Comparison of ENCODE assay signal across 7 mouse cellular contexts in the genomic region with DNA sequence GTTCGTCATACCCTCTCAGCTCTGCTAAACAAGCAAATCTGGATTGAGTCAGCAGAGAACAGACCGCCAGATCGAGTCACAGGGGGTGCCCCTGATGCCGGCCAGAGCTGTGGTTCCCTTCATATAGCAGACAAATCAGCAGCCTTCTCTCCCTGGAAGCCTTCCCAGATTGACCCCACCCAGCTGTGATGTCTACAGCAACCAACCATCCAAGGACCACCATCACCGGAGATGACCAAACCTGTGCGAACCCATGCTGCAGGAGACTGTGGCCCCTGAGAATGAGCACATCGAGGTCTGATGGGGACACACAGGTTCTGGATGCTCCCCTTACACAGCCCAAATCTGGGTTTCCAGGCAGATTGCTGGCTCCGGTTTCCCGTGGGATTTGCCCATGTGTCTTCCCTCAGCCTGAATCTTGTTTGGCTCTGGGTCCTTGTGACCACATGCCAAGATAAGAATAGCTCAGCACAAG. TPM values are rescaled to one million over a fixed set of nuclear protein-coding genes. Genes with fewer than 3 reads are reported as not detected.
DNase-seq lines count a peak whose midpoint lies in the region; ATAC-seq and TF ChIP-seq lines count a peak whose summit lies in the region.

No protein-coding gene starts in this region.

- H3K9ac ChIP-seq in neural tube, embryonic 11.5 days (ENCODE audit: low read length) = no peak overlapping the region; the same call in 1 of the 2 replicates
- peak overlapping the region; percentile 86; the same call in 1 of the 2 replicates for H3K9ac ChIP-seq in midbrain, postnatal 0 days (replicated peaks; ENCODE audit: low read length, poor library complexity, severe bottlenecking)

- no peaks in the 10 kb centered on the region for H3K36me3 ChIP-seq in neural tube, embryonic 11.5 days (ENCODE audit: control insufficient read depth, insufficient read depth, low read length)
- peaks cover 16% of the 10 kb centered on the region for H3K36me3 ChIP-seq in forebrain, embryonic 10.5 days (replicated peaks)
- peaks cover 11% of the 10 kb centered on the region; the same call in 1 of the 2 replicates for H3K36me3 ChIP-seq in midbrain, postnatal 0 days (ENCODE audit: insufficient read depth, low read length)

- 75% methylated on average over 9 of the region's 9 CpGs for WGBS in neural tube, embryonic 11.5 days
- WGBS in forebrain, embryonic 10.5 days = 77% methylated on average over 9 of the region's 9 CpGs
- whole genome bisulfite sequencing in midbrain, postnatal 0 days = 58% methylated on average over 9 of the region's 9 CpGs

- TF ChIP-seq CTCF in midbrain, postnatal 0 days (IDR thresholded peaks at IDR 0.05) = no peak

- H3K27ac ChIP-seq in neural tube, embryonic 11.5 days (ENCODE audit: low read depth, low read length) = no peak overlapping the region
- no peak overlapping the region for H3K27ac ChIP-seq in forebrain, embryonic 10.5 days
- no peak overlapping the region for H3K27ac ChIP-seq in midbrain, postnatal 0 days (ENCODE audit: low read depth, low read length)

- H3K4me1 ChIP-seq in neural tube, embryonic 11.5 days (ENCODE audit: control insufficient read depth, insufficient read depth, low read length) = peaks cover 9% of the 10 kb centered on the region
- peaks cover 28% of the 10 kb centered on the region for H3K4me1 ChIP-seq in forebrain, embryonic 10.5 days
- peaks cover 10% of the 10 kb centered on the region; the same call in 1 of the 2 replicates for H3K4me1 ChIP-seq in midbrain, postnatal 0 days (ENCODE audit: insufficient read depth, low read length)

- H3K9me3 ChIP-seq in neural tube, embryonic 11.5 days (ENCODE audit: control insufficient read depth, low read length) = no peaks in the 10 kb centered on the region
- no peaks in the 10 kb centered on the region for H3K9me3 ChIP-seq in forebrain, embryonic 10.5 days
- no peaks in the 10 kb centered on the region for H3K9me3 ChIP-seq in midbrain, postnatal 0 days (ENCODE audit: low read length)

- H3K4me3 ChIP-seq in neural tube, embryonic 11.5 days (ENCODE audit: low read depth, low read length) = peak overlapping the region; percentile 67
- peak overlapping the region; percentile 79 for H3K4me3 ChIP-seq in forebrain, embryonic 10.5 days
- H3K4me3 ChIP-seq in midbrain, postnatal 0 days (ENCODE audit: low read depth, low read length) = peak overlapping the region; percentile 57

- no peaks in the 10 kb centered on the region for H3K27me3 ChIP-seq in neural tube, embryonic 11.5 days (ENCODE audit: control insufficient read depth, insufficient read depth, low read length)
- H3K27me3 ChIP-seq in forebrain, embryonic 10.5 days (ENCODE audit: poor library complexity, severe bottlenecking) = no peaks in the 10 kb centered on the region
- no peaks in the 10 kb centered on the region for H3K27me3 ChIP-seq in midbrain, postnatal 0 days (ENCODE audit: insufficient read depth, low read length)

- DNase-seq in neural tube, embryonic 11.5 days (ENCODE audit: low spot score) = no peak
- DNase-seq in neural tube, embryonic 10.5 days (ENCODE audit: extremely low spot score, low spot score) = no peak
- DNase-seq in forebrain, embryonic 10.5 days (ENCODE audit: extremely low spot score, low spot score) = no peak
- DNase-seq in layer of hippocampus, postnatal 14 days (ENCODE audit: low spot score in 2 of 2) = peak; percentile 73 to 83
- DNase-seq in midbrain, postnatal 0 days (ENCODE audit: low spot score) = no peak
- no peak for DNase-seq in urinary bladder, postnatal 25 days (ENCODE audit: low spot score)
- no peak for DNase-seq in ovary, postnatal 10 days (ENCODE audit: low spot score)

- peak overlapping the region; percentile 95 for H3K4me2 ChIP-seq in neural tube, embryonic 11.5 days (ENCODE audit: low read depth)
- H3K4me2 ChIP-seq in midbrain, postnatal 0 days (ENCODE audit: low read depth, low read length, poor library complexity, severe bottlenecking) = peak overlapping the region; percentile 91

- ATAC-seq in neural tube, embryonic 11.5 days (ENCODE audit: insufficient read depth, low FRiP score, low TSS enrichment) = no peak
- ATAC-seq in midbrain, postnatal 0 days (ENCODE audit: low FRiP score) = no peak

RNA-seq across cellular contexts. Expression of a gene that starts 1.2 kb away (rescaled TPM):
- polyA plus RNA-seq in neural tube, embryonic 11.5 days (2014; fragmentation: Nextera tagmentation; extraction: Ambion mirVana) = 33.3 and 33.6 TPM in 2 replicates
- 33.0 and 35.5 TPM in 2 replicates for polyA plus RNA-seq in forebrain, embryonic 10.5 days (2016; fragmentation: Nextera tagmentation; extraction: Ambion mirVana)
- 10 to 100 TPM; 69.9 to 76.1 TPM for total RNA-seq in layer of hippocampus, postnatal 14 days (2021)
- 26.7 and 27.9 TPM in 2 replicates for total RNA-seq in midbrain, postnatal 0 days (2014; rRNA removed)
- 49.9 and 52.9 TPM in 2 replicates for polyA plus RNA-seq in midbrain, postnatal 0 days (2015; fragmentation: Nextera tagmentation; extraction: Ambion mirVana)

RNA-seq across cellular contexts. Expression of a gene that starts 8.8 kb away (rescaled TPM):
- 2.9 and 4.9 TPM in 2 replicates for polyA plus RNA-seq in neural tube, embryonic 11.5 days (2014; fragmentation: Nextera tagmentation; extraction: Ambion mirVana)
- 3.7 and 4.4 TPM in 2 replicates for polyA plus RNA-seq in forebrain, embryonic 10.5 days (2016; fragmentation: Nextera tagmentation; extraction: Ambion mirVana)
- total RNA-seq in layer of hippocampus, postnatal 14 days (2021) = 1 to 10 TPM; 7.9 to 8.4 TPM
- total RNA-seq in midbrain, postnatal 0 days (2014; rRNA removed) = 1.9 and 2.1 TPM in 2 replicates
- 2.5 and 2.7 TPM in 2 replicates for polyA plus RNA-seq in midbrain, postnatal 0 days (2015; fragmentation: Nextera tagmentation; extraction: Ambion mirVana)

RNA-seq across cellular contexts. Expression of a gene that starts 25.9 kb away (rescaled TPM):
- polyA plus RNA-seq in neural tube, embryonic 11.5 days (2014; fragmentation: Nextera tagmentation; extraction: Ambion mirVana) = not detected in 2 replicates
- polyA plus RNA-seq in forebrain, embryonic 10.5 days (2016; fragmentation: Nextera tagmentation; extraction: Ambion mirVana) = not detected in 2 replicates
- total RNA-seq in layer of hippocampus, postnatal 14 days (2021) = not detected
- total RNA-seq in midbrain, postnatal 0 days (2014; rRNA removed) = not detected in 2 replicates
- polyA plus RNA-seq in midbrain, postnatal 0 days (2015; fragmentation: Nextera tagmentation; extraction: Ambion mirVana) = 0.17 and 0.23 TPM in 2 replicates

RNA-seq across cellular contexts. Expression of a gene that starts 29.6 kb away (rescaled TPM):
- polyA plus RNA-seq in neural tube, embryonic 11.5 days (2014; fragmentation: Nextera tagmentation; extraction: Ambion mirVana) = 5.3 and 5.9 TPM in 2 replicates
- polyA plus RNA-seq in forebrain, embryonic 10.5 days (2016; fragmentation: Nextera tagmentation; extraction: Ambion mirVana) = 9.3 and 10.2 TPM in 2 replicates
- total RNA-seq in layer of hippocampus, postnatal 14 days (2021) = 1 to 10 TPM; 7.1 to 8.7 TPM
- 3.4 and 4.4 TPM in 2 replicates for total RNA-seq in midbrain, postnatal 0 days (2014; rRNA removed)
- 5.8 and 6.0 TPM in 2 replicates for polyA plus RNA-seq in midbrain, postnatal 0 days (2015; fragmentation: Nextera tagmentation; extraction: Ambion mirVana)

Comparison
In these comparisons a context has a peak if more than half of its experiments do, and no peak if none do; other contexts are left out.
1. DNase-seq: peak in layer of hippocampus, postnatal 14 days (2 of 2); none in neural tube, embryonic 11.5 days (single experiment), neural tube, embryonic 10.5 days (single experiment), forebrain, embryonic 10.5 days (single experiment), midbrain, postnatal 0 days (single experiment), urinary bladder, postnatal 25 days (single experiment) and ovary, postnatal 10 days (single experiment).
2. Peak in every context shown above with its lines, with median percentiles within 50 percentile points of each other: H3K4me3 ChIP-seq.